Mouse (Mus musculus) stomach, postnatal 0 days (tissue): Measurements from ENCODE around the gene Mc1r.
"Not testable (repeated sequence)": the region's sequence is repeated elsewhere in the genome, so short reads cannot be mapped to it uniquely, and the experiment has no call there.

Source experiments
- CTCF ChIP-seq: IDR thresholded peaks from 2 replicates; pipeline ENCODE4 v1.5.1; 2016; ENCODE audit warnings: antibody characterized with exemption, low read depth, mild to moderate bottlenecking, moderate library complexity
- EP300 ChIP-seq: optimal IDR thresholded peaks from 2 replicates; pipeline ENCODE3; 2016; ENCODE audit warnings: antibody characterized with exemption

DNA sequence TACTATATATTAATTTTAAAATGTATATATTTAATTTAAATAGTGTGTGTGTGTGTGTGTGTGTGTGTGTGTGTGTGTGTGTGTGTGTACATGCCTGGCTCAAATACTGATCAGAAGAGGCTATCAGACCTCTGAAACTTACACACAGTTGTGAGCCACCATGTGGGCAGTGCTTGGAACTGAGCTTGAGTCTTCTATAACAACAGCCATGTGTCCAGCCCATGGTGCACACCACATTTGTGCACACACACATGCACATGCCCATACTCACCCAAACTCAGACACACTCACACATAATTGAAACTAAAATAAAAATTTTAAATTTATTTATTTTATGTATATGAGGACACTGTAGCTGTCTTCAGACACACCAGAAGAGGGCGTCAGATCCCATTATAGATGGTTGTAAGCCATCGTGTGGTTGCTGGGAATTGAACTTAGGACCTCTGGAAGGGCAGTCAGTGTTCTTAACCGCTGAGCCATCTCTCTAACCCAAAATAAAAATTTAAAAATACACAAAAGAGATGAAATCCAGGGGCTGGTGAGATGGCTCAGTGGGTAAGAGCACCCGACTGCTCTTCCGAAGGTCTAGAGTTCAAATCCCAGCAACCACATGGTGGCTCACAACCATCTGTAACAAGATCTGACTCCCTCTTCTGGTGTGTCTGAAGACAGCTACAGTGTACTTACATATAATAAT is 8.2 kb downstream of the Mc1r start:
- not testable (repeated sequence) for TF ChIP-seq CTCF, EP300
